Mouse (Mus musculus) hindbrain, embryonic 16.5 days (tissue): ENCODE measurements around the gene Best1. TPM values are rescaled to one million over a fixed set of nuclear protein-coding genes. Genes with fewer than 3 reads are reported as not detected.

Source experiments
- ATAC-seq: fragments of 200-750 bp; cut with Nextera tagmentation; 2 replicates; pipeline ENCODE4 v1.8.0; 2017; ENCODE audit warnings: moderate TSS enrichment, moderate library complexity
- H3K27ac ChIP-seq: fragments of 300-500 bp; sonication (generic); 2 replicates; pipeline ENCODE4 v1.5.1; 2014; ENCODE audit warnings: low read depth, mild to moderate bottlenecking, control low read depth, low read length, moderate library complexity
- H3K27me3 ChIP-seq: fragments of 300-500 bp; sonication (generic); replicated peaks from 2 replicates; pipeline ENCODE4 v1.6.1; 2014; ENCODE audit warnings: low read length; ENCODE audit not compliant: control insufficient read depth, insufficient read depth
- H3K36me3 ChIP-seq: fragments of 300-500 bp; sonication (generic); 2 replicates; pipeline ENCODE4 v1.6.1; 2014; ENCODE audit warnings: mild to moderate bottlenecking, low read length, moderate library complexity, mixed read lengths; ENCODE audit not compliant: control insufficient read depth, insufficient read depth
- H3K4me1 ChIP-seq: fragments of 300-500 bp; sonication (generic); 2 replicates; pipeline ENCODE4 v1.6.1; 2014; ENCODE audit warnings: low read depth, low read length; ENCODE audit not compliant: control insufficient read depth, insufficient read depth
- H3K4me2 ChIP-seq: fragments of 300-500 bp; sonication (generic); 2 replicates; pipeline ENCODE4 v1.6.1; 2014; ENCODE audit warnings: mild to moderate bottlenecking, low read length, control low read depth, moderate library complexity
- H3K4me3 ChIP-seq: fragments of 300-500 bp; sonication (generic); 2 replicates; pipeline ENCODE4 v1.5.1; 2014; ENCODE audit warnings: mild to moderate bottlenecking, low read length, control low read depth, moderate library complexity
- H3K9ac ChIP-seq: fragments of 300-500 bp; sonication (generic); 2 replicates; pipeline ENCODE4 v1.6.1; 2014; ENCODE audit warnings: low read depth, mild to moderate bottlenecking, control low read depth, low read length, moderate library complexity
- H3K9me3 ChIP-seq: fragments of 300-500 bp; sonication (generic); 2 replicates; pipeline ENCODE4 v1.6.1; 2014; ENCODE audit warnings: mild to moderate bottlenecking, low read length, moderate library complexity; ENCODE audit not compliant: control insufficient read depth
- WGBS: fragments of 180-500 bp; shearing (Covaris S2); extraction: QIAGEN DNeasy Blood & Tissue Kit; methylation state at CpG from one replicate; pipeline ENCODE4 v1.1.7; 2014; 5-methylcytosine and 5-hydroxymethylcytosine counted together
- polyA plus RNA-seq: library from polyadenylated mRNA; unstranded; fragments of >200 nt; fragmentation: Nextera tagmentation; extraction: Ambion mirVana; gene quantifications from 2 replicates; pipeline ENCODE4 v1.2.1, GENCODE M21; 2015

Gene Best1
- polyA plus RNA-seq, 1 experiment from 2014 or later: 3.2 TPM

GRCm38 (mm10) chr19:9964205-9964916 lies 37.1 kb downstream of the Best1 start:
- ATAC-seq: no peak
- Histone ChIP-seq H3K36me3 (no peaks in the 10 kb centered on the region), H3K4me1 (no peaks in the 10 kb centered on the region), H3K27me3 (no peaks in the 10 kb centered on the region), H3K9me3 (no peaks in the 10 kb centered on the region), H3K4me3 (no peak overlapping the region), H3K4me2 (no peak overlapping the region), H3K9ac (no peak overlapping the region), H3K27ac (no peak overlapping the region)
- 28% methylated on average over 7 of the region's 7 CpGs for WGBS

GRCm38 (mm10) chr19:9960769-9961168 lies 40.7 kb downstream of the Best1 start:
- H3K9ac ChIP-seq: no peak overlapping the region
- no peaks in the 10 kb centered on the region for H3K4me1 ChIP-seq
- no peak overlapping the region for H3K4me2 ChIP-seq
- WGBS: 64% methylated on average over 5 of the region's 5 CpGs
- no peaks in the 10 kb centered on the region for H3K27me3 ChIP-seq
- 0 out of 2 replicates have a peak, but pooled peaks have one; percentile 27 for ATAC-seq
- H3K27ac ChIP-seq: no peak overlapping the region
- no peaks in the 10 kb centered on the region for H3K9me3 ChIP-seq
- no peak overlapping the region for H3K4me3 ChIP-seq
- H3K36me3 ChIP-seq: no peaks in the 10 kb centered on the region

- no peak overlapping the region for H3K4me3 ChIP-seq
- H3K9ac ChIP-seq: no peak overlapping the region
- H3K4me2 ChIP-seq: no peak overlapping the region
- no peaks in the 10 kb centered on the region for H3K9me3 ChIP-seq
- no peak overlapping the region for H3K27ac ChIP-seq
- H3K4me1 ChIP-seq: peaks cover 2% of the 10 kb centered on the region; the same call in 1 of the 2 replicates
- WGBS: 89% methylated on average over 5 of the region's 5 CpGs
- no peak for ATAC-seq
- no peaks in the 10 kb centered on the region for H3K27me3 ChIP-seq
- H3K36me3 ChIP-seq: no peaks in the 10 kb centered on the region
These were observed 43.5 kb downstream of the Best1 start for GRCm38 (mm10) chr19:9957965-9958364.

- H3K27me3 ChIP-seq: no peaks in the 10 kb centered on the region
- no peak overlapping the region for H3K9ac ChIP-seq
- H3K4me1 ChIP-seq: peaks cover 2% of the 10 kb centered on the region; the same call in 1 of the 2 replicates
- 0 out of 2 replicates have a peak, but pooled peaks have one; percentile 52 for ATAC-seq
- H3K4me2 ChIP-seq: no peak overlapping the region
- H3K27ac ChIP-seq: no peak overlapping the region
- no peaks in the 10 kb centered on the region for H3K36me3 ChIP-seq
- no peaks in the 10 kb centered on the region for H3K9me3 ChIP-seq
- 83% methylated on average over 4 of the region's 4 CpGs for WGBS
- no peak overlapping the region for H3K4me3 ChIP-seq
These were observed 44.6 kb downstream of the Best1 start for GRCm38 (mm10) chr19:9956624-9957388.

- H3K4me1 ChIP-seq: peaks cover 2% of the 10 kb centered on the region; the same call in 1 of the 2 replicates
- H3K4me3 ChIP-seq: no peak overlapping the region
- no peaks in the 10 kb centered on the region for H3K27me3 ChIP-seq
- no peaks in the 10 kb centered on the region for H3K36me3 ChIP-seq
- no peaks in the 10 kb centered on the region for H3K9me3 ChIP-seq
- no peak overlapping the region for H3K9ac ChIP-seq
- WGBS: 81% methylated on average over 1 of the region's 1 CpGs
- H3K4me2 ChIP-seq: no peak overlapping the region
- H3K27ac ChIP-seq: no peak overlapping the region
- no peak for ATAC-seq
These were observed 46.0 kb downstream of the Best1 start for GRCm38 (mm10) chr19:9955438-9955837.

GRCm38 (mm10) chr19:9954811-9955202 lies 46.6 kb downstream of the Best1 start:
- peak; percentile 45 for ATAC-seq
- Histone ChIP-seq H3K4me2 (peak overlapping the region; percentile 23; the same call in 1 of the 2 replicates), H3K4me1 (peaks cover 2% of the 10 kb centered on the region; the same call in 1 of the 2 replicates), H3K4me3 (no peak overlapping the region), H3K9me3 (no peaks in the 10 kb centered on the region), H3K27me3 (no peaks in the 10 kb centered on the region), H3K9ac (0 out of 2 replicates have a peak overlapping the region, but pooled peaks have one; percentile 35), H3K27ac (peak overlapping the region; percentile 80), H3K36me3 (no peaks in the 10 kb centered on the region)
- WGBS: 56% methylated on average over 5 of the region's 5 CpGs

DNA sequence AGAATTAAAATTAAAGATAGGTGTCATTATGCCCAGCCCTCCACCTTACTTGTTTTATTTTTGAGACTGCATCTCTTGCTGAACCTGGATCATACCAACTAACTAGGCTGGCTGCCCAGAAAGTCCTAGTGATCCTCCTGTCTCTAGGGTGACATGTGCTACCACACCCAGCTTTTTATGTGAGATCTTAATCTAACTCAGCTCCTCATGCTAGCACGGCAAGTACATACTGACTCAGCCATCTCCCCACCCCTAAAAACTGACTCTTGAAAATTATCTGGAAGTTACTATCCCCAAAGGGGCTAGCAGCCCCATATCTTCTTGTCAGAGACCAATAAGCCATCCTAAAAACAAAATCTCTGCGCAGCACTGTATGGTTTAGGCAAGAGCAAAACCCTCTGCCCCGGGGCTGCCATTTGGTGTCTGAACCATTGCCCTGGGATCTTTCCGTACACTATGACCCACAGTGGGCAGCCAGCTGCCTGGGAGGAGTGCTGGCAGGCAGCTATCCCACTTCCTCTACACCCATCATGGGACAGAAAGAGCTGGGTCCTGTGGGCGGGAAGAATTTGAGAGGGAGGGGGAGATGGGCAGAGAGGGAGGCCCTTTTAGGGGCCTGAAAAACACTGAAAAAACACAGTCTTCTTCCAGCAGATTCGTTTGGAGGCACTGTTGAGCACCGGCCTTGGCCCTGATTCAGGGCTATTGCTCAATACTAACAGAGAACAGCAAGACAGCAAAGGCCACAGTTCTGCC lies 47.2 kb downstream of the Best1 start:
- Histone ChIP-seq H3K27ac (peak overlapping the region; percentile 80), H3K4me1 (peaks cover 2% of the 10 kb centered on the region; the same call in 1 of the 2 replicates), H3K4me2 (peak overlapping the region; percentile 23; the same call in 1 of the 2 replicates), H3K9me3 (no peaks in the 10 kb centered on the region), H3K36me3 (no peaks in the 10 kb centered on the region), H3K27me3 (no peaks in the 10 kb centered on the region), H3K4me3 (no peak overlapping the region), H3K9ac (no peak overlapping the region)
- WGBS: 43% methylated on average over 7 of the region's 7 CpGs
- ATAC-seq: peak; percentile 84

DNA sequence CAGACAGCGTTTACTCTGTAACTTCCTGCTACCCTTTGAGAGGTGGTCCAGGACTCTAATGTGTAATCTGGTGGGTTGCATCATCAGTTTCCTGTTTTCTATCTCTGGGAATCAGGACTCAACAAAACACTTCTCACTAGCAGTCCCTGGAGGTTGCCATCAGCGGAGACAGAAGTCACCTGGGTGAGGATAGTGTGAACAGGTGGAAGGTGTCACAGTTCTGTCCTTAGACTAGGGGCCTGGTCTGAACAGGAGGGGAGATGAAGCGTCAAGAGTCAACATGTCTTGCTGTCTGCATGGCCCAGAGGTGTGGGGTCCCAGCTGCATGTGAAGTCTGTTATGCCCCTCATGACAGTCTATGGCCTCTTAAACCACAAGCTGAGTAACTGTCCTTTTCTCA lies 48.5 kb downstream of the Best1 start:
- H3K4me1 ChIP-seq: peaks cover 2% of the 10 kb centered on the region; the same call in 1 of the 2 replicates
- ATAC-seq: no peak
- no peaks in the 10 kb centered on the region for H3K9me3 ChIP-seq
- H3K9ac ChIP-seq: no peak overlapping the region
- no peaks in the 10 kb centered on the region for H3K27me3 ChIP-seq
- no peak overlapping the region for H3K4me2 ChIP-seq
- 93% methylated on average over 3 of the region's 3 CpGs for WGBS
- no peaks in the 10 kb centered on the region for H3K36me3 ChIP-seq
- H3K27ac ChIP-seq: no peak overlapping the region
- no peak overlapping the region for H3K4me3 ChIP-seq
